Mouse (Mus musculus): Measurements from ENCODE around the gene Fbxl7.

GRCm38 (mm10) chr15:26620279-26620678 is 275.1 kb downstream of the Fbxl7 start:
- TF ChIP-seq POLR2A (IDR thresholded peaks at IDR 0.05; ENCODE audit: insufficient read length, low read depth) (no peak), E2F4 (IDR thresholded peaks at IDR 0.05; ENCODE audit: insufficient read depth) (no peak), MAX (IDR thresholded peaks at IDR 0.05; ENCODE audit: low read depth) (no peak), POLR2AphosphoS2 (IDR thresholded peaks at IDR 0.05; ENCODE audit: insufficient read length, low read depth) (no peak), USF1 (IDR thresholded peaks at IDR 0.05; ENCODE audit: low read depth) (no peak), REST (IDR thresholded peaks at IDR 0.05; ENCODE audit: insufficient read depth, insufficient read length) (no peak), TCF12 (IDR thresholded peaks at IDR 0.05; ENCODE audit: insufficient read depth, poor library complexity, severe bottlenecking) (no peak), MYOD1 (IDR thresholded peaks at IDR 0.05; ENCODE audit: control insufficient read depth in 1 of 3, insufficient read length in 2 of 3, low read depth in 2 of 3) (no peak), CEBPB (IDR thresholded peaks at IDR 0.05; ENCODE audit: insufficient read depth, poor library complexity, severe bottlenecking) (no peak), MYOG (IDR thresholded peaks at IDR 0.05; ENCODE audit: control insufficient read depth in 1 of 3, insufficient read depth in 1 of 3, insufficient read length in 2 of 3, low read depth in 2 of 3) (no peak), TCF3 (IDR thresholded peaks at IDR 0.05; ENCODE audit: insufficient read length, low read depth) (no peak), SRF (IDR thresholded peaks at IDR 0.05; ENCODE audit: control insufficient read depth, insufficient read length, low read depth) (no peak)

Measured in myocyte (in vitro differentiated cells).